Mouse (Mus musculus): Measurements from ENCODE around the gene Bicra.

DNA sequence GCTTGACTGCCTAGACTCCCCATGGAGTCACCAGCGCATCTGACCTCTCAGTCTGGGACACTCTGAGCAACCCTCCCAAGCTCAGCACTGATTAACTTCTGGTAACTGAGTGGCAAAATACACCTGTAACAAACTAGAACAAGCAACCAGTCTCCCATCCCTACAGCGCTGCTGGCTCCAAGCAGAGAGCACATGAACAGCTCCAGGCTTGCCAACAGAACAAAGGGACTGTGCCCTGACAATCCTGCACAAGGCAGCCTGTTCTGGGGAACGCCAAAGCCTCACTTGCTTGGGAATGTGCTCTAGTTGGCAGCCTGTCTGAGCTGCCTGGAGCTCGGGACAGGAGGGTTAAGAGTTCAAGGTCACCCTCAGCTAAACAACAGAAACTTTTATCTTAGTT, 66.2 kb downstream of the Bicra start:
- TF ChIP-seq GATA1 (IDR thresholded peaks at IDR 0.05; ENCODE audit: borderline replicate concordance, low read length) (no peak), FLI1 (IDR thresholded peaks at IDR 0.05; ENCODE audit: low read length) (no peak)
